Mouse (Mus musculus): Measurements from ENCODE around the gene Hmgcs1. TPM values are rescaled to one million over a fixed set of nuclear protein-coding genes. Genes with fewer than 3 reads are reported as not detected.
"Not testable (repeated sequence)": the region's sequence is repeated elsewhere in the genome, so short reads cannot be mapped to it uniquely, and the experiment has no call there.

Hmgcs1 gene
- polyA plus RNA-seq, 1 experiment from 2014 or later, result 74.2 TPM

DNA sequence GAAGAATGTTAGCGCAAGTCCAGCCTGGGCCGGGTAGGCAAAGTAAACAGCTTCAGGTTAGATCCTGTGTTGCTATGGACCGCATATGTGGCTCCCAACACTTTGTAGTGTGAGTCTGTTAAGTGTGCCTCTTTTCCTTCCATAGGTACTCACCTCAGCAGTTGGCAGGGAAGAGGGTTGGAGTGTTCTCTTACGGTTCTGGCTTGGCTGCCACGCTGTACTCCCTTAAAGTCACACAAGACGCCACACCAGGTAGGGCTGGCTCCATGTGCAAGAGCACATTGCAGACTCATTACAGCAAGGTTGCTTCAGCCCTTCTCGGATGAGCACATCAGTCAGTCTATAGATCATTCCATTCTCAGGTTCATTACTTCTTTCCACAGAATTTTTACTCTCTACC, 14.1 kb downstream of the Hmgcs1 start:
- no peak for DNase-seq (ENCODE audit: low spot score)

DNA sequence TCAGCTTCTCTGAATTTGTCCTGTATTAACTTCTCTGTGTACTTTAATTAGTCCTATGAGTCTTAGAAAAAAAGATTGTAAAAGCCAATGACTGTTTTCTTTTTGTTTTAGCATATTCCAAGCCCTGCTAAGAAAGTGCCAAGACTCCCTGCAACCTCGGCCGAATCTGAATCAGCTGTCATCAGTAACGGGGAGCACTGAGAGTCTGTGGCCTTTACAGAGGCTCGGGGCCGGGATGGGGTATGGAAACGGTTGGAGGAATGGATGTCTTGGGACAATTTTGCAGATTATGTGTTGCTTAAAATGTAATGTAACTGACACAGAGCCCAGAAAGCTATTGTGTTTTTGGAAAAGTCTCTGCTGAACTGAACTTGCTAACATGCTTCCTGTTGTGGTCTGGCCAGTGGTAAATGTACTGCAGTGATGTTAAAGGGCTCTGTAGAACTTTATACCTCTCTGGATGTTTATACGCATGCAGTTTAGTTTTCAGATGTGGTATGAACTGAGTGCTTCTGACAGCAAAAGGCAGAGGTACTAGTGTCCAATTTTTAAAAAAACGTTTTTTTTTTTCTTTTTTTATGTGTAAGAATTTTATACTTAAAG, 16.2 kb downstream of the Hmgcs1 start:
- DNase-seq (ENCODE audit: low spot score), result not testable (repeated sequence)

DNA sequence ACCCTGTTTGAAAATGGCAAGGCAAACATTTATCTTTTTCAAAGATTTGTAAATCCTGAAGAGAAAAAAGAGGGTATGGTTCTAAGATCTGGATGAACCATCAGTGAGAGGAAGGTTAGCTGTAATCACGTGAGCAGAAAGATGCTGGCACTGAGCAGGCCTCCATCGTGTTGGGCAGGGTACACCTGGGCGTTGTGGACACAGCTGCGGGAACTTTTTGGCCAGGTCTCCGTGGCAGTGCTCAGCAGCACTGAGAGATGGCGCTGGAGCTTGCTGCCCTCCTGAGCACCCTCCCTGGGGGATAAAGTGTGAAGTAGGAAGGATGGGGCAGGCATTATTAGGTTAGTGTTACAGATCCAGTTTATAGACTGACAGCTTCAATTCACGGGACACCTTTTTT, 16.8 kb downstream of the Hmgcs1 start:
- no peak for DNase-seq (ENCODE audit: low spot score)

DNA sequence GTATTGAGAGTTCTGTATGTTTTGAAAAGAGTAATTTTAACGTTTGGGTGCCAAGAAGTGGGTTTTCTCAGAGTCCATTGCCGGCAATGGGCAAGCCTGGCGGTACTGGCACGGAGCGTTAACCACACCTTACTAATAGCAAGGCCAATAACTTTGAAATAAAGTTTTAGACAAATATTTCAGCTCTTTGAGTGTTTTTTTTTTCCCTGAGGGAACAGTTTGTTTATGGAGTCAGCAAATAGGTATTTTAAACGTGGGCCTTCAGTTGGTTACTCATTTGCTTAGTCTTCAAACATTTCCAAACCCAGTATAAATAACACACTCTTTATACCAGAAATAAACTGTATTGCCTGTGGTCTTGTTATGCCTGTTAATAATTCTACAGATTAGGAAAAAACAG, 17.7 kb downstream of the Hmgcs1 start:
- DNase-seq (ENCODE audit: low spot score), result no peak

DNA sequence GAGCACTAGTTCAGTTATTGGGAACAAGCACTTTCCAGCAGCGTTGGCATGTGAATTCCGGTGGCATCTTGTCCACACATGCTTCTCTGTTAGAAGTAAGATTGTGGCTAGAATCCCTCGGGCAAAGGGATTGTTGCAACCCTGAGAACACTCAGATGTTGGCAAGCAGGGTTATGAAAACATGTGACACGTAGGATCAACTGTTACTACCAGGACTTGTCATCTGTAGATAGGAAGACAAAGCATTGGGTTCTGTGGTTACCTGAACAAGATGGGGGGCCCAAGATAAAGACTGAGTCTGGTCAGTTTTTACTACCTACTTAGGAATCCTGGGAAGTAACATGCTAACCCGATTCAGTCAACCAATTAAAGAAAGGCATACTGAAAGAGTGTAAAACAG, 18.8 kb downstream of the Hmgcs1 start:
- DNase-seq (ENCODE audit: low spot score), result no peak

DNA sequence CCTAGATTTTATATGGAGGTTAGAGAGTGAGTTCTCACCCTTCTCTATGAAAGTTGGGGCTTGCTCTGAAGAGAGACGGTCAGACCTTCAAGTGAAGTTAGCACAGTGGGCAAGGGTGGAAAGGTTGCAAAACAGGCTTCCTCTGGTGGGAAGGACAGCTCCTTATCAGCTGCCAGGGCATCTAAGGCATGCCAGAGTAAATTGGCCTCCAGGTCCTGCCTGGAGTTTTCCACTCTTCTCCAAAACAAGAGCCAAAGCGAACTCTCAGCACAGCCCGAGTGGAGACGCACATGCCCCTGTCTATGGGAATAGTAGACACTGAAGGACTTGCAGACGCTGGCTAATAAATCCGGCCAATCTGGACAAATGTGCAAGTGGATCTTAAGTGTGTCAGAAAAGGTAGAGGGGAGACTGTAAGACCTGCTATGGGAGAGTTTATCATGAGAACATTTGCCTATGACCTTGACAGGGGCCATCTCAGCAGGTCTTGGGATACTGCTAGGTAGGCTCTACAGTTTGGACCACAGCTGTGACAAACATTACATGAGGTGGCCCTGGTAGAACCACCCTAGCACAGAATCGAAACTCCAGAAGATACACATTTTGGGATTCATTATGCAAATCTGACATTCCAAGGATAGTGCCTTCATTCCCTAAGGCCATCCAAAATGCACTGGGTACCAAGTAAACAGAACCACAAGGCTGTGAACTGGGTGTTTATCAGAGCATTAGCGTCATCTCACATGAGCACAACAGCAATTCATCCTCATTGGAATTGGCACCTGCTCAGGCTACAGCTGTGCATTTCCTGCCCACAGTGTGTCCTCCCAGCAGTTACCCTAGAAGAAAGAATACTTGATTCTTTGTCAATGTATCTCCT, 19.4 kb downstream of the Hmgcs1 start:
- no peak for DNase-seq (ENCODE audit: low spot score)

DNA sequence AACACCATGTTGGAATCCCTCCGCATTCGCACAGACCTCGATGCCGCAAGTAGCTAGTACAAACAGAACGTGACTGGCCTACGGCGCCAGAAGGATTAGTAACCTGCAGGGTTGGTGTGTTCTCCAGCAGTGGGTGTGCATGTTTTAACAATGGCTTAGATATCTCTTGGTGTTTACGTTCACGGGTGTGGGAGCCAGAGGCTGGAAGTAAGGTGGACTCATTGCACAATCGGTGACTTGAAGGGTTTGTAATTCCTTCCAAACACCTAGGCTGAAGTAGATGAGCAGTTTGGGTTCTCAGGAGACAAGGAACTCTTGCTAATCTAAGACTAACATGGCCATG, 20.1 kb downstream of the Hmgcs1 start:
- no peak for DNase-seq (ENCODE audit: low spot score)

DNA sequence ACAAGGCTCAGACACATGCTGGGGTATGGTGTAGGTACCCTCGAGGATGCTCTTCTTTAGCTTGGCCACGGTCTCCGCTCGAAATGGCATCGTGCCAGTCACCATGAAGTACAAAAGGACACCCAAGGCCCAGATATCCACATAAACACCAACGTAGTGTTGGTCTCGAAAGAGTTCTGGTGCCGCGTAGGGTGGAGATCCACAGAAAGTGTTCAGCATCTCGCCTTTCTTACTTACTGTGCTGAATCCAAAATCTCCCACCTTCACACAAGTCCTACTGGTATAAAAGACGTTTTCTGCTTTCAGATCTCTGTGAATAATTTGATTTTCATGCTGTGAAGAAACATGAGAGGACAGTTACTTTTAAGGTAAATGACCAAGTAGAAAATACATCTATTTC, 22.3 kb downstream of the Hmgcs1 start:
- no peak for DNase-seq (ENCODE audit: low spot score)

DNA sequence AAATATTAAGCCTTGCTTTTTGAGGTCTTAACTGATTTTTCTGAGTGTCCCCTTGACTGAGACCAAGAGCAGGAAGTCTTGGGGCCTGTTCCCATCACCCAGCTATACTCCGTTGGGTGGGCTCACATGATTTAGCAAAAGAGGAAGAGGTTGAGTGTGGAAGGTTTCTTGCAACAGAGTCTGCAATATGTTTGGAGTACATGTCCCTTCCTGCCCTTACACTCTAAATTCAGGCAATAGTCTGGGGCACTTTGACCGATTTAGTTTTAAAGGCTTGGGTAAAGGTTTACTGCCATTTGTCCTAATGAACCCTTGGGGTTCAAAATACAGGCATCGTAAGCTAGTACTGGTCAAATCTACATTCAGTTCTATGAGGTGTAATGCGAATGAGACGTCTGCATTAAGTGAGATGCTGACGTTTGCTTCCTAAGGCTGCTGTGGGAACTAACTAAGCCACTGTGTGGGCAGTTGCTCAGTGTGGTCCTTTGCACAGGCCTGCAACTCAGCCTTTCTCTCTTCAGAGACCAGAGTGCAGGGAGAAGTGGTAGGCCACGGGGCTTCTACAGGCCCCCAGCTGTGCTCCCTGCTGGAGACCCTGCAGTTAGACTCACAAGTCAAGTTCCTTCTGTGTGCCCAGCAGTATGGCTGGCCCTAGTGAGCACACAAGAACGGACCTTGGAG, 23.1 kb downstream of the Hmgcs1 start:
- DNase-seq (ENCODE audit: low spot score), result no peak

DNA sequence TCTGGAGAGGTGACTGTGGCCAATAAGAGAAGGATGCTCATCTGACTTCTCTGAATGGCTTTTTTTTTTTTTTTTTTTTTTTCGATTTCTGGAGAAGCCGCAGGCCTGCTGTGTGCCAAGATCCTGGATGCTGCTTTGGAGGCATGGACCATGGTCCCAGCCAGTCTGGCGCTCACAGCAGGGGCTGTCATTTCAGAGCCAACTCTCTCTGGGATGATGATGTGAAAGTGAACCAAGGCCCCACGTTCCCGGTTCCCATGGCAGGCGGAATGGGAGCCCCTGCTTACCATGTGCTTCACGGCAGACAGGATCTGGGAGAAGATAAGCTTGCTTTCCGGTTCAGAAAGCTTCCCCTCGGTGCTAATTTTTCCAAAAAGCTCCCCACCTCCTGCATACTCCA, 23.6 kb downstream of the Hmgcs1 start:
- DNase-seq (ENCODE audit: low spot score), result no peak

DNA sequence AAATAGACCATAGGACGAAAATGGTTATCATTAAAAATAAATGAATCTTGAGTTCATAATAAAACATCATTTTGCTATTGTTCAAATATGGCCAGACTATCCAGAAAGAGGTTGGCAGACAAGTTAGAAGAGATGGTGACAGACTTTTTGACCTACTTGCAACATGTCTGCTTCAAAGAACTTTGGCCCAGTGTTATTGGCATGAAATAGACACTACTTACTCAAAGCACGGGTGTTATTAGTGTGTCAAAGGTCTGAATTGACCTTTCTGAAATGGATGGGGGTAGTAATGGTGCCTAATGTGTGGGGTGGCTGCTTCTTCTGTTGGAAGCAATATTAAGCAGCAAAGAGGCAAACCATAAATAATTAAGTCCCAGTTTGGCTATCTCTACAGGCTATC, 25.9 kb downstream of the Hmgcs1 start:
- no peak for DNase-seq (ENCODE audit: low spot score)

DNA sequence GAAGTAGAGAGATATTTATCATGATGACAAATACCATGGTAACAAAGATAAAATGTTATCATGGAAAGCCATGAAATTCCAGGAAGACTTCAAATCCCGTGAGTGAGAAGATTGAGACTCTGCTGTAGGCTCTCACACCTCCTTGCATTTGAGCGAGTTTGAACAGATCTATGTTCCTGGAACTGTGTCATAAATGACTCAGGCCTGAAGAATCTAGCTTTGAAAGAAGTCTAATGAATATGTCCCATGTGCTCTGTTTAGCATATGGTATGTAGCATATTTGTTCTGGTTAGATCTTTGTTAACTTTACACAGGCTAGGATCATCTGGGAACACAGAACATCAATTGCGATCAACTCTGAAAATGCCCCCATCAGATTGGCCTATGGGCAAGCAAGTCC, 32.3 kb downstream of the Hmgcs1 start:
- DNase-seq (ENCODE audit: low spot score), result no peak

DNA sequence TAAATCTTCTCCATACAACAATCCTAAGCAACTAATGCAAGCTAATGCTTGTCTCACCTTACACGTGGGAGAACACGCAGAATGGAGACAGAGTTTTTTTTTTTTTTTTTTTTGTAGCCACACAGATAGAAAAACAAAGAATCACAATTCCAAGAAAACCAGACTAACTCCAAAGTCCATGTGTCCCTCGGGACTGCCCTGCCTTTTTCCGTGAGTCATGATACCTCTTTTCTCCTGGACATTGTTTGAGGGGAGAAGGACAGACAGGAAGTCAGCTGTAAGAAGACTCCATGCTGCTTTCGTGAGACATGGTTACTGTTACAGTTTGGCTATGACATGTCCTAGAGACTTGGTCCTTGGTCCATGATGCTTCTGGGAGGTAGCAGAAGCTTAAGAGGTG, 33.2 kb downstream of the Hmgcs1 start:
- DNase-seq (ENCODE audit: low spot score), result no peak

DNA sequence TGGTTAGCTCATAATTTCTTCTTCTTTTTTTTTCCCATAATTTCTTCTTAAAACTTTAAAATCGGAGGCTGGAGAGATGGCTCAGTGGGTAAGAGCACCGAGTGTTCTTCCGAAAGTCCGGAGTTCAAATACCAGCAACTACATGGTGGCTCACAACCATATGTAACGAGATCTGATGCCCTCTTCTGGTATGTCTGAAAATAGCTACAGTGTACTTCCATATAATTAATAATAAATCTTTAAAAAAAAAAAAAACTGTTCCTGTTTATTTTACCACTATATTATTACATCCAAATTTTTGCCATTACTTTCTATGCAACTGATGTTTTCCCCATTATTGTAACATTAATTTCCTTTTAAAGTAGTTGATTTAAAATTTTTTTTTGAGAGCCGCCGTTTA, 34.4 kb downstream of the Hmgcs1 start:
- DNase-seq (ENCODE audit: low spot score), result no peak

DNA sequence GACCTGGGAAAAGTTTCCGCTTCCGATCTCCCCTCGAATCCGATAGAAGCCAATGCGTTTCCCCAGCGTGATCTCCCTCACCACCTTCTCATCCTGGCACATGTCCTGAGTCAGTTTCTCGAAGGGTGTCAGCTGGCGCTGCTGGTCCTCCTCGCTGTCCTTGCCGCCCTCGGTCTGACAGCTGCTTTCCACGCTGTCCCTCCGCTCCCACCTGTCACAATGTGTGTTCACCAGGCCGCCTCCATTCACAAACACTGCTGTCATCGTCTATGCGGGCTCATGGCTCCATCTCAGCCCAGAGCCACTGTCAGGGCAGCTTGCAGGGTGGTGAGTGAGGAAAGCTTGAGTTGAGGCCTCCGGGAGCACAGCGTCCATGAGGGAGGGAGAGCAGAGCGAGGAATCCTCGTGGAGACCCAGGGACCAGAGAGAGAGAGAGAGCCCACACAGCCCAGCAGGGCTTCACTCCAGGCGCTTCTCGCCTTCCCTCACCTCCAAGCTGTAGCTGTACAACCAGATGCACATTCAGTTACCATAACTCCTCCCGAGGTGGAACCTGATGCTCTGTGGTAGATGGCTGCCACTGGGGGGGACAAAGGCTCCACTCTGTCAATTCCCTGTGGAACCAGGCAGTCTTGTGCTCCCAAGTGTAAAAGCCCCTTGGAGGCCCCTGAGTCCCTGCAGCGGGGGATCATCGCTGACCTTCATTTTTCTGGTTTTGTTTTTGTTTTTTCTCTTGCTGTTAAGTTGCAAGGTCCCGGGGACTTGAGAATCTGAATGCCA, 37.6 kb downstream of the Hmgcs1 start:
- no peak for DNase-seq (ENCODE audit: low spot score)

DNA sequence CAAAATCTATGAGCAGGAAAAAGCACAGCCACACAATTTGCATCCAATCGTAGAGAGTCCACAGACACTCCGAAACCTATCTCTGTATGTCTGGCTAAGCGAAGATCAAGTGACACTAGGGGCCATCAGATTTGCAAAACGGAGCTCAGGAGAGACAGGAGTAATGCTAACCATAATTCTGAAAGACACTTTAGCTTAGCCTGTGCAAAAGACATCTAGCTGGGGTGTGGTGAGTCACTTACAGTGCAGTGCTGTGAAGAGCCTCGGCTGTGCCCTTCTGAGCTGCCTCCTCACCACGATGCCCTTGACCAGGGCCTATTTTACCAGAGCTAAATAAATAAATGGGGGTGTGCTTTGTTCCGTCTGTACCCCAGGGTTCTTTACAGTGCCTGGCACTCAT, 39.2 kb downstream of the Hmgcs1 start:
- no peak for DNase-seq (ENCODE audit: low spot score)

DNA sequence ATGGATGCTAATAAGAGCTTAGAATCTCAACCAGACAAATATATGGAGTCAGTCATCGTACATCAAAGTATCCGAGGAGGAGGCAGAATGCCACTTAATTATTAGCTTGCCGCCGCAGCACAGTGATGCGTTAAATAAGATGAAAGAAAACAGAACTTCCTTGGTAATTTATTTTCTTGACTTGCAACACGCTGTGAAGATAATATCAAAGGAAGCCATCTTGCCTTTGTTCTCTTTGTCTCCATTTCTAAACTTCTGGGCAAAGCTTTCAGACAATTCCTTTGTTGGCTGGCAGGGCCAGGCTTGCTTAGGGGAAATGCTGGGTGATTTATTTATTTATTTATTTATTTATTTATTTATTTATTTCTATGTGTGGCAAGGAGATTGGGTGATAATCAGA, 41.3 kb downstream of the Hmgcs1 start:
- DNase-seq (ENCODE audit: low spot score), result no peak

DNA sequence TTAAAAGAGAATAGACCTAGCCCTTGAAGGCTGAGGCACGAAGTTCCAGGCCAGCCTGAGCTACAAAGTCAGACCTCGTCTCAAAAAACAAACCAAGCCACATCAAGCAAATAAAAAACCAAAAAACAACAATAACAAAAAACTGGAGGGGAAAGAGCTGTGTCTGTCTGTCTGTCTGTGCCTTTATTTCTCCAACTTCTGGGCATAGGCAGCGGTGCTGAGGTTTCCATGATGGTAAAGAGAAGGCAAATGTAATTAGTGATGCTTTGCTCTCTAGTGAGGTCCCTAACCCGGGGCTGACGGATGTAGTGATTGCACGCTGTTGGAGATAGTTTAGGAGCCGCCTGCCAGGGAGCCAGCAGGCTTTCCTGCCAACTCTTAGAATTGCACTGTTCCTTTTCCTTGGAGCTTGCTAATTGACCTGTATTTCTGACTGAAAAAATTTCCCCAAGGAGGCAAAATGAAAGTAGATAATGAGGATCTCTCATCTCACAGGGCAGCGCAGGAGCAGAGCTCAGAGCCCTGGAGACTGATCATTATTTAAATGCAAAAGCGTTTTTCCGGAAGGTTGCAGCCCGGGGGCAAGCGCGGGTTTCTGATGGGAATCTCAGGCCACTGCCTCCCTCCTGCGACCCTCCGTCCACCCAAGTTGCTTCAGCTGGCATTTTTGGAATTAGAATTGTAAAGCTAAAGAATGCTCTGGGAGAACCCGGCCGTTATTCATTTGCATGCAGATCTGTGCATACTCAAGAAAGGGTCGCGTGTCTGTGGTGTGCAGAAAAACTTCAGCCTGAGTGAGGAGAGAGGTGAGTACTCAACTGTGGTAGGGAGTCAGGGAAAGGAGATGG, 51.4 kb downstream of the Hmgcs1 start:
- DNase-seq (ENCODE audit: low spot score), result no peak

DNA sequence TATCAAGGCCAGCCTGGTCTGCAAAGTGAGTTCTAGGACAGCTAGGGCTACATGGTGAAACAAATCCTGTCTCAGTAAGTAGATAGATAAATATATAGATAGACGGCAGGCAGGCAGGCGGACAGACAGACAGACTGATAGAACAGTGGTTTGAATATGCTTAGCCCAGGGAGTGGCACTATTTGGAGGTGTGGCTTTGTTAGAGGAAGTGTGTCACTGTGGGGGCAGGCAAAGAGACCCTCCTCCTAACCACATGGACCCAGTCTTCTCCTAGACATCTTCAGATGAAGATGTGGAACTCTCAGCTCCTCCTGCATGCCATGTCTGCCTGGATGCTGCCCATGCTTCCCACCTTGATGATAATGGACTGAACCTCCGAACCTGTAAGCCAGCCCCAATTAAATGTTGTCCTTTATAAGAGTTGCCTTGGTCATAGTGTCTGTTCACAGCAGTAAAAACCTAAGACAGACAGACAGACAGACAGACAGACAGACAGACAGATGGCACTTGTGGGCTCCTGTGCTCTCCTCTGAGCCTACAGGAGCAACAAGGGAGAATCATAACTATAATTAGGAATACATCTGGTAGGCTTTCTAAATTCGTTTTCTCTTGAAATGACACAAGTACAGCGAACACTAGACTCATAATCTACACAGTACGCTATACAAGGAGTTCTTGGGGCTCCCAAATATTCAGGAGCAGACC, 52.7 kb downstream of the Hmgcs1 start:
- DNase-seq (ENCODE audit: low spot score), result no peak

DNA sequence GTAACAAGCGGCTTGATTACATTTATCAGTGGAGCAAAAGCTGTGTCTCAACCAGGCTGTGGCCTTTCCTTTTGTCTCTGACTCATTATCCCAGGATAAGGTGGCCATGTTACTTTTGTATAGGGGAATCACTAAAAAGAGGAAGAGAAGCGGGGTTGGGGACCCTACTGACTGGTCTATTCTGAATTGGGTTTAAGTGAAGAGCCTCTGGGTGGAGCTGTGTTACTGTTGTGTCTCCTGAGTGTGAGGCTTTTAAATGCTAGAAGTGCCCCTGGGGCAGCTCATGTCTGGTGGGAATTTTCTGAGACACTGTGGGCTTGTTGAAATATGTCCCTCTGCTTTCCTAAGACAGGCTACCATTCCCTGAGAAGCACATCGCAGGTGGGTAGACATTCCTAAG, 53.3 kb downstream of the Hmgcs1 start:
- DNase-seq (ENCODE audit: low spot score), result peak; percentile 29
